Mouse (Mus musculus) heart, embryonic 16.5 days (tissue): ENCODE data around the gene Cyba. TPM values are rescaled to one million over a fixed set of nuclear protein-coding genes. Genes with fewer than 3 reads are reported as not detected.

Experiments
- ATAC-seq: fragments of 200-750 bp; cut with Nextera tagmentation; replicated peaks from 2 replicates; pipeline ENCODE4 v1.8.0; 2017; ENCODE audit warnings: moderate number of reproducible peaks; ENCODE audit not compliant: insufficient read depth, low FRiP score; ENCODE audit errors: extremely low read depth
- H3K27ac ChIP-seq: fragments of 300-500 bp; sonication (generic); 2 replicates; pipeline ENCODE4 v1.5.1; 2014; ENCODE audit warnings: mild to moderate bottlenecking, low read length, control low read depth, moderate library complexity
- H3K27me3 ChIP-seq: fragments of 300-500 bp; sonication (generic); 2 replicates; pipeline ENCODE4 v1.6.1; 2014; ENCODE audit warnings: low read length, mixed read lengths; ENCODE audit not compliant: control insufficient read depth, insufficient read depth
- H3K36me3 ChIP-seq: fragments of 300-500 bp; sonication (generic); 2 replicates; pipeline ENCODE4 v1.6.1; 2014; ENCODE audit not compliant: control insufficient read depth, insufficient read depth
- H3K4me1 ChIP-seq: fragments of 300-500 bp; sonication (generic); 2 replicates; pipeline ENCODE4 v1.6.1; 2014; ENCODE audit warnings: low read length, mixed read lengths; ENCODE audit not compliant: control insufficient read depth, insufficient read depth
- H3K4me2 ChIP-seq: fragments of 300-500 bp; sonication (generic); 2 replicates; pipeline ENCODE4 v1.6.1; 2014; ENCODE audit warnings: low read depth, mild to moderate bottlenecking, control low read depth, low read length
- H3K4me3 ChIP-seq: fragments of 300-500 bp; sonication (generic); 2 replicates; pipeline ENCODE4 v1.5.1; 2014; ENCODE audit warnings: mild to moderate bottlenecking, control low read depth, low read length
- H3K9ac ChIP-seq: fragments of 300-500 bp; sonication (generic); 2 replicates; pipeline ENCODE4 v1.6.1; 2014; ENCODE audit warnings: low read length, control low read depth
- H3K9me3 ChIP-seq: fragments of 300-500 bp; sonication (generic); replicated peaks from 2 replicates; pipeline ENCODE4 v1.6.1; 2016; ENCODE audit warnings: low read length; ENCODE audit not compliant: control insufficient read depth
- WGBS: fragments of 180-500 bp; shearing (Covaris S2); extraction: QIAGEN DNeasy Blood & Tissue Kit; methylation state at CpG from one replicate; pipeline ENCODE4 v1.1.7; 2014; 5-methylcytosine and 5-hydroxymethylcytosine counted together
- polyA plus RNA-seq: library from polyadenylated mRNA; unstranded; fragments of >200 nt; fragmentation: Nextera tagmentation; extraction: Ambion mirVana; gene quantifications from 2 replicates; pipeline ENCODE4 v1.2.1, GENCODE M21; 2015

Cyba gene
- polyA plus RNA-seq, 1 experiment from 2014 or later = 170 TPM

GRCm38 (mm10) chr8:122467816-122468215 is 35.1 kb upstream of the Cyba start:
- WGBS = 85% methylated on average over 13 of the region's 13 CpGs
- Histone ChIP-seq H3K27ac (no peak overlapping the region), H3K9ac (no peak overlapping the region), H3K4me3 (no peak overlapping the region), H3K36me3 (peaks cover 12% of the 10 kb centered on the region), H3K4me2 (no peak overlapping the region), H3K27me3 (no peaks in the 10 kb centered on the region), H3K4me1 (peaks cover 12% of the 10 kb centered on the region), H3K9me3 (no peaks in the 10 kb centered on the region)
- ATAC-seq = no peak

GRCm38 (mm10) chr8:122464985-122465384 is 32.3 kb upstream of the Cyba start:
- ATAC-seq = no peak
- 56% methylated on average over 7 of the region's 7 CpGs for WGBS
- peaks cover 32% of the 10 kb centered on the region for H3K4me1 ChIP-seq

GRCm38 (mm10) chr8:122463651-122464640 is 31.2 kb upstream of the Cyba start:
- 33% methylated on average over 12 of the region's 12 CpGs for WGBS
- H3K4me2 ChIP-seq = no peak overlapping the region
- ATAC-seq = 0 out of 2 replicates have a peak, but pooled peaks have one; percentile 21
- H3K9ac ChIP-seq = no peak overlapping the region
- H3K4me3 ChIP-seq = no peak overlapping the region
- H3K36me3 ChIP-seq = peaks cover 12% of the 10 kb centered on the region
- H3K27me3 ChIP-seq = peaks cover 3% of the 10 kb centered on the region; the same call in 1 of the 2 replicates
- H3K9me3 ChIP-seq = no peaks in the 10 kb centered on the region
- no peak overlapping the region; the same call in 1 of the 2 replicates for H3K27ac ChIP-seq
- peaks cover 34% of the 10 kb centered on the region for H3K4me1 ChIP-seq

More at GRCm38 (mm10) chr8:122464985-122465384, 32.3 kb upstream of the Cyba start:
- Histone ChIP-seq H3K27me3 (peaks cover 3% of the 10 kb centered on the region; the same call in 1 of the 2 replicates), H3K9ac (no peak overlapping the region), H3K36me3 (peaks cover 12% of the 10 kb centered on the region), H3K4me3 (no peak overlapping the region), H3K9me3 (no peaks in the 10 kb centered on the region), H3K4me2 (no peak overlapping the region), H3K27ac (no peak overlapping the region)

- H3K27me3 ChIP-seq = peaks cover 8% of the 10 kb centered on the region; the same call in 1 of the 2 replicates
- WGBS = 62% methylated on average over 8 of the region's 8 CpGs
- no peaks in the 10 kb centered on the region for H3K9me3 ChIP-seq
- H3K27ac ChIP-seq = no peak overlapping the region
- peaks cover 8% of the 10 kb centered on the region; the same call in 1 of the 2 replicates for H3K36me3 ChIP-seq
- H3K4me3 ChIP-seq = no peak overlapping the region
- no peak overlapping the region for H3K4me2 ChIP-seq
- no peak for ATAC-seq
- H3K9ac ChIP-seq = no peak overlapping the region
- H3K4me1 ChIP-seq = peaks cover 34% of the 10 kb centered on the region
Measured at GRCm38 (mm10) chr8:122462510-122462909, 29.8 kb upstream of the Cyba start.

GRCm38 (mm10) chr8:122461473-122462148 is 28.9 kb upstream of the Cyba start:
- no peak overlapping the region for H3K27ac ChIP-seq
- no peak for ATAC-seq
- peaks cover 8% of the 10 kb centered on the region; the same call in 1 of the 2 replicates for H3K27me3 ChIP-seq
- H3K4me3 ChIP-seq = no peak overlapping the region
- 60% methylated on average over 11 of the region's 11 CpGs for WGBS
- no peak overlapping the region for H3K4me2 ChIP-seq
- no peak overlapping the region for H3K9ac ChIP-seq
- H3K9me3 ChIP-seq = no peaks in the 10 kb centered on the region
- 0 out of 2 replicates have a peak, but pooled peaks cover 4% of the 10 kb centered on the region for H3K36me3 ChIP-seq
- H3K4me1 ChIP-seq = peaks cover 34% of the 10 kb centered on the region

GRCm38 (mm10) chr8:122460524-122461472 is 28.1 kb upstream of the Cyba start, which contains the start of gene Snai3:
Snai3 (minus strand) TSS chr8:122460733.
- H3K9ac ChIP-seq = peak within 1 kb of the TSS; percentile 67
- H3K9me3 ChIP-seq = no peaks in the 10 kb centered on the region
- peak; percentile 66 for ATAC-seq
- H3K36me3 ChIP-seq = 0 out of 2 replicates have a peak, but pooled peaks cover 3% of the 10 kb centered on the region
- H3K4me1 ChIP-seq = peaks cover 34% of the 10 kb centered on the region
- peak within 1 kb of the TSS; percentile 86 for H3K4me2 ChIP-seq
- H3K4me3 ChIP-seq = peak within 1 kb of the TSS; percentile 53
- peaks cover 8% of the 10 kb centered on the region; the same call in 1 of the 2 replicates for H3K27me3 ChIP-seq
- 5% methylated on average over 56 of the region's 56 CpGs for WGBS
- H3K27ac ChIP-seq = no peak within 1 kb of the TSS

GRCm38 (mm10) chr8:122459990-122460389 is 27.3 kb upstream of the Cyba start:
- 29% methylated on average over 7 of the region's 7 CpGs for WGBS
- ATAC-seq = no peak
- H3K4me1 ChIP-seq = peaks cover 34% of the 10 kb centered on the region

More at GRCm38 (mm10) chr8:122459990-122460389, 27.3 kb upstream of the Cyba start:
- peak overlapping the region; percentile 67 for H3K9ac ChIP-seq
- H3K36me3 ChIP-seq = no peaks in the 10 kb centered on the region
- H3K27me3 ChIP-seq = peaks cover 8% of the 10 kb centered on the region; the same call in 1 of the 2 replicates
- H3K27ac ChIP-seq = no peak overlapping the region
- H3K4me3 ChIP-seq = peak overlapping the region; percentile 53
- H3K4me2 ChIP-seq = peak overlapping the region; percentile 86
- H3K9me3 ChIP-seq = no peaks in the 10 kb centered on the region
